8 mouse cellular contexts compared by ENCODE assay signal in genomic region chr12:38928786-38929351, GRCm38 (mm10).
A peak's percentile ranks its signal among the peaks of the same experiment; 100 is the strongest.
DNase-seq lines count a peak whose midpoint lies in the region; ATAC-seq and TF ChIP-seq lines count a peak whose summit lies in the region.

No protein-coding gene starts in this region.

- intact Hi-C loops in heart, postnatal 36 days (cut with DNase I) = loop anchor here (2.0 kb wide), 1 partner anchor 148 kb away; no protein-coding TSS in a partner anchor

- no peak overlapping the region for H3K4me3 ChIP-seq in neural tube, embryonic 11.5 days (ENCODE audit: low read depth, low read length)
- peak overlapping the region; percentile 42 for H3K4me3 ChIP-seq in bone marrow macrophage, adult 2 months (ENCODE audit: insufficient read depth, low read length)
- H3K4me3 ChIP-seq in liver, postnatal 0 days (ENCODE audit: low read depth, low read length) = no peak overlapping the region

- peak; percentile 16 for DNase-seq in neural tube, embryonic 11.5 days (ENCODE audit: low spot score)
- DNase-seq in neural tube, embryonic 10.5 days (ENCODE audit: extremely low spot score, low spot score) = no peak
- DNase-seq in fibroblast of lung, adult 2 months (ENCODE audit: low read depth) = peak; percentile 76
- peak; percentile 30 to 36 for DNase-seq in heart, postnatal 36 days
- peak; percentile 16 for DNase-seq in liver, postnatal 0 days
- peak; percentile 46 to 47 for DNase-seq in natural killer cell, adult 2 months (ENCODE audit: low spot score in 2 of 2)
- no peak for DNase-seq in ovary, postnatal 36 days (ENCODE audit: low spot score)

- no peak for TF ChIP-seq EP300 in liver, postnatal 0 days (IDR thresholded peaks at IDR 0.05; ENCODE audit: low read depth)

- no peak overlapping the region for H3K27ac ChIP-seq in neural tube, embryonic 11.5 days (ENCODE audit: low read depth, low read length)
- H3K27ac ChIP-seq in bone marrow macrophage, adult 2 months (ENCODE audit: insufficient read depth, low read depth, low read length) = peak overlapping the region; percentile 68
- H3K27ac ChIP-seq in liver, postnatal 0 days (ENCODE audit: low read depth) = no peak overlapping the region

- H3K4me1 ChIP-seq in neural tube, embryonic 11.5 days (ENCODE audit: control insufficient read depth, insufficient read depth, low read length) = no peaks in the 10 kb centered on the region
- H3K4me1 ChIP-seq in bone marrow macrophage, adult 2 months (ENCODE audit: control insufficient read depth, insufficient read depth, low read length) = peaks cover 20% of the 10 kb centered on the region
- no peaks in the 10 kb centered on the region for H3K4me1 ChIP-seq in liver, postnatal 0 days (ENCODE audit: insufficient read depth)

- 57% methylated on average over 11 of the region's 11 CpGs for WGBS in neural tube, embryonic 11.5 days
- 24% methylated on average over 11 of the region's 11 CpGs for WGBS in liver, postnatal 0 days (ENCODE audit: insufficient replicate concordance)

- no peaks in the 10 kb centered on the region for H3K36me3 ChIP-seq in neural tube, embryonic 11.5 days (ENCODE audit: control insufficient read depth, insufficient read depth, low read length)
- no peaks in the 10 kb centered on the region for H3K36me3 ChIP-seq in liver, postnatal 0 days (replicated peaks; ENCODE audit: insufficient read depth, low read length)

- no peak for TF ChIP-seq CTCF in bone marrow macrophage, adult 2 months (IDR thresholded peaks at IDR 0.05; ENCODE audit: low read depth, low read length)
- TF ChIP-seq CTCF in liver, postnatal 0 days (IDR thresholded peaks at IDR 0.05; ENCODE audit: low read depth) = no peak

- no peaks in the 10 kb centered on the region for H3K27me3 ChIP-seq in neural tube, embryonic 11.5 days (ENCODE audit: control insufficient read depth, insufficient read depth, low read length)
- H3K27me3 ChIP-seq in liver, postnatal 0 days (ENCODE audit: insufficient read depth, low read length) = no peaks in the 10 kb centered on the region

- no peak overlapping the region for H3K9ac ChIP-seq in neural tube, embryonic 11.5 days (ENCODE audit: low read length)
- no peak overlapping the region for H3K9ac ChIP-seq in liver, postnatal 0 days (replicated peaks)

- peak; percentile 81 for ATAC-seq in neural tube, embryonic 11.5 days (ENCODE audit: insufficient read depth, low FRiP score, low TSS enrichment)
- ATAC-seq in liver, postnatal 0 days = no peak; the same call in 1 of the 2 replicates

- no peak for TF ChIP-seq POLR2A in bone marrow macrophage, adult 2 months (IDR thresholded peaks at IDR 0.05; ENCODE audit: borderline replicate concordance, low read depth, low read length)

- no peak overlapping the region for H3K4me2 ChIP-seq in neural tube, embryonic 11.5 days (ENCODE audit: low read depth)
- peak overlapping the region; percentile 47; the same call in 1 of the 2 replicates for H3K4me2 ChIP-seq in liver, postnatal 0 days (ENCODE audit: low read depth, low read length)

- H3K9me3 ChIP-seq in neural tube, embryonic 11.5 days (ENCODE audit: control insufficient read depth, low read length) = no peaks in the 10 kb centered on the region
- no peaks in the 10 kb centered on the region for H3K9me3 ChIP-seq in liver, postnatal 0 days (ENCODE audit: low read length)

Comparison
In these comparisons a context has a peak if more than half of its experiments do, and no peak if none do; other contexts are left out.
1. DNase-seq: peak in neural tube, embryonic 11.5 days (single experiment), fibroblast of lung, adult 2 months (single experiment), heart, postnatal 36 days (2 of 2), liver, postnatal 0 days (single experiment) and natural killer cell, adult 2 months (2 of 2); none in neural tube, embryonic 10.5 days (single experiment) and ovary, postnatal 36 days (single experiment).